Mouse (Mus musculus) heart, adult 11 months (tissue): ENCODE measurements at regions not wholly inside any gene's neighbourhood (a gene's known extent, or its start where the extent isn't known, plus 50 kb on each side); places are given as distances from the start of the nearest gene placed in this dataset.

Source experiments
- DNase-seq: peaks from one replicate; pipeline ENCODE4 v3.0.0; 2022

GRCm38 (mm10) chr11:64663166-64663565, 226.7 kb upstream of the F930015N05Rik start:
- no peak for DNase-seq

- DNase-seq, result no peak
Measured at GRCm38 (mm10) chr11:64667010-64667409, 230.6 kb upstream of the F930015N05Rik start.

GRCm38 (mm10) chr11:64667521-64667920, 231.1 kb upstream of the F930015N05Rik start:
- no peak for DNase-seq

GRCm38 (mm10) chr11:64671898-64672297, 235.4 kb upstream of the F930015N05Rik start:
- DNase-seq, result no peak

GRCm38 (mm10) chr11:64673546-64673945, 237.1 kb upstream of the F930015N05Rik start:
- DNase-seq, result no peak

- DNase-seq, result no peak
Measured at GRCm38 (mm10) chr11:64703776-64704175, 267.3 kb upstream of the F930015N05Rik start.

GRCm38 (mm10) chr11:64711801-64712200, 267.0 kb upstream of the Elac2 start:
- peak; percentile 31 for DNase-seq

- peak; percentile 84 for DNase-seq
Measured at GRCm38 (mm10) chr11:64715182-64715581, 263.7 kb upstream of the Elac2 start.

- peak; percentile 96 for DNase-seq
Measured at GRCm38 (mm10) chr11:64718316-64719085, 260.3 kb upstream of the Elac2 start.

DNA sequence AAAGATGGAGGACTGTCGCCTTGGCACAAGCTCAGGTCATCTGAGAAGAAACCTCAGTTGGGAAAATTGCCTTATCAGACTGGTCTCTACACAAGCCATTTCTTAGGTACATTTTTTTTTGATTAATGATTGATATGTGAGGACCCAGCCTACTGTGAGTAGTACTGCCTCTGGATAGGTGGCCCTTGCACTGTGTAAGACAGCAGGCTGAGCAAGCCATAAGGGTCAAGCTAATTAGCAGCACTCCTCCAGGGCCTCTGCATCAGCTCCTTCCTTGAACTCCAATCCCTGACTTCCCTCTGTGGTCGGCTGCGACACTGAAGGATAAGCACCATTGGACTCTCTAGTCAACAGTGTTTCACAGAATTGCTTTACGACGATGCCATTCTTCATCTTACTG, 252.6 kb upstream of the Elac2 start:
- no peak for DNase-seq

DNA sequence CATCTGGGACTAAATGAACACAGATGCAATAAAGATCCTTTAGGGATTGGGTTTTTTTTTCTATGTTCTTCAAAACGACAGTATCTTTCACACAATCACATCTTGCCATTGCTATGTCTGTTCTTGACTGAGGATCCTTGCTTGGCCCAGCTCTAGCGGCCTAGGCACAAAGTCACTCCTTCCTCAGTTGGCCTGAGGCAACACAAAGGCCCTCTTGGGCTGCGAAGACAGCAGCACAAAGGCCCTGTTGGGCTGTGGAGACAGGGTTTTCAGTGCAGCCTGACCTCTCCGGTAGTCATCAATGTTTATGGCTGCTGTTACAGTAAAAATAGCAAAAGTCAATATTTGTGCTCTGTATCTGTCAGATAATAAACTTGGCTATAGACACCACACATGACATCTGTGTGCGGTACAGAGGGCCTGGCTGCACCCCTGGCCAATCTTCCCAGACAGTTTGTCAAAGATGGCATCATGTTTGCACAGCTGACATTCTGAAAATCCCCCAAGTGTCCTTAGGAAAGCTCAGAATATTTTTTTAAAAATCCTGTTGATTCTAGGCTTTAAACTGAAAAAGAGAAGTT, 250.9 kb upstream of the Elac2 start:
- DNase-seq, result no peak

DNA sequence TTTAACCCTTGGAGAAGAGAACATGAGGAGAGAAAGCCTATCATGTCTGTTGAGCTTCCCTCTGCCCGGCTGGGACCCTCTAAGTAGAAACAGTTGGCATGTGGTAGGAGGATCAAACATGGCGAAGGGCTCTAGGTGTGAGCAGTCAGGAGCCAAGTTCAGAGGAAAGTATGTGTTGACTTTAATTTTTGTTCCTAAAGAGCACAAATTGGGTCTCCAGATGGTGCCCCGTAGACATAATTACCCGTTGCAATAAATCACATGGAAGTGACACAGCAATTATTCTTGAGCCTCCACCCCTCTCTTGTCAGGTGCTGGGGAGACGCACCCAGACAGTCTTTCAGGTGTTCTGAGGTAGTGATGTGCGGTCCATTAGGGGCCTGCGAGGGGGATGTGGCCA, 239.9 kb upstream of the Elac2 start:
- DNase-seq, result no peak

- no peak for DNase-seq
Measured at GRCm38 (mm10) chr11:64743753-64744152, 235.1 kb upstream of the Elac2 start.

- no peak for DNase-seq
Measured at GRCm38 (mm10) chr11:64746146-64746545, 232.7 kb upstream of the Elac2 start.

- no peak for DNase-seq
Measured at GRCm38 (mm10) chr11:64749976-64750375, 228.9 kb upstream of the Elac2 start.

GRCm38 (mm10) chr11:64752299-64752698, 226.5 kb upstream of the Elac2 start:
- no peak for DNase-seq

DNA sequence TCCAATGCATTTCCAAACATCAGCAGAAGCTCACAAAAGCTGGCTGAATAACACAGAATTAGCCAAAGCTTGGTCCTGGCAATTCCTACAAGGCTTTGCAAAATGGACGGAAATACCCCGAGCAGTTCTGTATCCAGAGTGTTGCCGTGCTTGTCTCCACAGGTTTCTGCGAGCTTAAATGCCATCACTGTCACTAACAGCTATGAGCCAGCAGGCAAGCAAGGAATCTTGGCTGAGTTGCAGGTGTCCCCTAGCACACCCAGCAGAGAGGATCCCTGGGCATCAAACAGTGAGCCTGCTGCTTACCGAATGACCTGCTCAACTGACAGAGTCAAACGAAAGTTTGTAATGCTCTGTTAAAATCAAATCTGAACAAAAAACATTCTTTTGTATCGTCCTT, 226.0 kb upstream of the Elac2 start:
- DNase-seq, result no peak

- DNase-seq, result no peak
Measured at GRCm38 (mm10) chr11:64754076-64754475, 224.8 kb upstream of the Elac2 start.

GRCm38 (mm10) chr11:64755563-64755962, 223.3 kb upstream of the Elac2 start:
- no peak for DNase-seq

DNA sequence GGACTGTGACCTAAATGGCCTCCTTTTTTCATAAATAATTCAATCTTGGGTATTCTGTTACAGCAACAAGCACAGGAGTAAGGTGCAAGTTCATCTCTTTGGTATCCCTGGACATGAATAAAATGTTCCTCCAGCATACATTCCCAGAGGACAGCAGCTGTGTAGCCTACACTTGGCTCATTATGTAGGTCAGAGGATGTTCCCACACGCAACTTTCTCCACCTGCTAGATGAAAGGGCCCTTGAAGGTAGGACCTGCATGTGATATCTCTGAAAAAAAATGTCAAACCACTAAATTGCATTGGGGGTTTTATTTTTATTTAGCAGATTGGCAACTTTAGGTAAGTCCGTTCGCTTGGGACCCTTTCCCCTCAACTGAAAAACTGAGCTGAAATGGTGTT, 218.2 kb upstream of the Elac2 start:
- DNase-seq, result no peak

GRCm38 (mm10) chr11:64762755-64763154, 216.1 kb upstream of the Elac2 start:
- no peak for DNase-seq

GRCm38 (mm10) chr11:64764056-64764455, 214.8 kb upstream of the Elac2 start:
- no peak for DNase-seq

- no peak for DNase-seq
Measured at GRCm38 (mm10) chr11:64776691-64777090, 202.1 kb upstream of the Elac2 start.

- no peak for DNase-seq
Measured at GRCm38 (mm10) chr11:64800246-64801121, 178.4 kb upstream of the Elac2 start.
